Mouse (Mus musculus) retina, postnatal 1 day (tissue): ENCODE measurements around the gene Acot12.

Experiments
- DNase-seq: peaks from one replicate; pipeline ENCODE4 v3.0.0-alpha.2; 2012

Gene Acot12

DNA sequence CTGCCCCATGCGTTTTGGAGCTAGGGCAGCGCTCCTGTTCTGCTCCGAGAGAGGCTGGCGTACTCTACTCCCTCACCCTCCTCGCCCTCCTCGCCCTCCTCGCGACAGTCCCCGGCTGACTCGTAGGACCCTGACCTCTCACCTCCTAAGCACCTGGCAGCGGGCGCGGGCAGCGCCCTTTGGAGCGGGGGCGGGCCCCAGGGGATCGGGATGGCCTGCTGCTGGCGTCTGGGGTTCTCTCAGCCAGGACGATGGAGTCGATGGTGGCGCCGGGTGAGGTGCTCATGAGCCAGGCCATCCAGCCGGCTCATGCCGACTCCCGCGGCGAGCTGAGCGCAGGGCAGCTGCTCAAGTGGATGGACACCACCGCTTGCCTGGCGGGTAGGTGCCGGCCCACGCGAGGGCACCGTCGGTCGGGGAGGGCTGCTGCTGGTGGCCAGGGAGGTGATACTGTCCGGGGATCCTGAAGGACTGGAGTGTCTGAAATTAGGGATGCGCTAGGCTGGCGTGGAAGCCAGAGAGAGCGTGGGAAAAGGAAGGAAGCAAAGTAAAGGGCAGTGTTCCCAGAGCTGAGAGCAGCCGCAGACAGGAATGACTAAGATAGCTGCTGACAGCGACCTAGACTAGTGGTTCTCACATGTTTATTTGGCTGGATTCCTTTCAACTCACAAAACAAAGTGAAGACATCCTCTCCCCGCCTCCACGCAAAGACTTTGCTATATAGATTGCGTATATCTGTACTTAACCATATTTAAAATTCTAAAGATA is at the start of gene Acot12:
TSS of gene Acot12 (plus strand) at position 233 of the 768 bp plus-strand sequence.
- DNase-seq: peak; percentile 69

DNA sequence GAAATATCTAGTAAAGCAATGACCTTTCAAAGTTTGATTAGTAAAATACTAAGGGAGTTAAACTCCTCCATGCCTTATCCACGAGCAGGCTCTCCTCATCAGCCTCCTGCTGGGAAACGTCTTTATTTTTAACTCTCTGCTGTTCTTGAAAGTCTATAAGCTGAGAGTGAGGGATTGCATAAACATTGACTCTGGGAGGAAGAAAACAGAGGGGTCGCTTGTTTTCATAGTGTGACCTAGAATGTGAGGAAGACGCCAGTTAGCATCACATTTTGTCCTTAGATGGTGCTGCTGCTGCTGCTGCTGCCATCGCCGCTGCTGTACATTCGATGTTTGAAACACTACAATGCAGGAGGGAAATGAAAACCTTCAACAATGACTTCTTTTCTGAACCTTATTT is 47.7 kb upstream of the Acot12 start:
- no peak for DNase-seq

DNA sequence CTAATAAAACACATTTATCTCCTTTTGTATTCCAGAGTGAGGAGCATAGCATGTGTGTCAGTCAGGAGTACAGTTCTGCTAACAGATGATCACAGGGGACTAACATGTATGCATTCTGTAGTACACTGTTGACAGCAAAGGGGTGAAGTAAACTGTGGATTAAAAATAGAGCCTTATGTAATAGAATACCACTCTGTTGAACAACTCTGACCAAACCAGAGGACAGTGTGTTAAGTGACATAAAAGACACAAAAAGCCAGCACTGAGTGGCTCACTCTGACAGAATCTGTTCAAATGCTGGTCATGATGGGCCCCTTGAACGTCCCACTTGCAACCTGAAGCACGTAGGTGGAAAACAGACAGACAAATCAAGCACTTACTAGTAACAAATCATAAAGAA is 45.9 kb upstream of the Acot12 start:
- DNase-seq: no peak

DNA sequence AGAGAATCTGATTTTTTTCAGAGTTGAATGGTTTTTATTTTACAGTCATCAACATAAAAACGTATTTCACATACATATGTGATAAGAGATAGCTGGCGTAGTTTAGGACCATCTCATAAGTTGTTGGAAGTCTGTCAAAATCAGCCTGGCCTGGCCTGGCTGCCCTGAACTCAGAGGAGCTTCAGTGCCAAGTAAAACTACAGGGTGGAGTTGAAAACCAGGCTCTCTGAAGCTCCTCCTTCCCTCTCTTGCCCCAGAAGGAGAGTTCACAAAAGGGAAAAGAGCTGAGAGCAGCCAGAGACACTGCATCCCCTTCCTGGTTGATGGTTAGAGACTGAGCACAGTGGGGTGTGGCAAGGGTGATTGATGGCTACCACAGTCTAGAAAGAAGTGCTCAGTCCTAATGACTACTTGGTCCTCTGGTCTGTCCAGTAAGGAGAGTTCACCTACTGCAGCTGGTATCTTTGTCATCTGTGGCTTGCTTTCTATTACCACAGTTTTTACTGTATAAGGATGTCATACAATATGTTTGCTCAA is 45.1 kb upstream of the Acot12 start:
- DNase-seq: no peak

DNA sequence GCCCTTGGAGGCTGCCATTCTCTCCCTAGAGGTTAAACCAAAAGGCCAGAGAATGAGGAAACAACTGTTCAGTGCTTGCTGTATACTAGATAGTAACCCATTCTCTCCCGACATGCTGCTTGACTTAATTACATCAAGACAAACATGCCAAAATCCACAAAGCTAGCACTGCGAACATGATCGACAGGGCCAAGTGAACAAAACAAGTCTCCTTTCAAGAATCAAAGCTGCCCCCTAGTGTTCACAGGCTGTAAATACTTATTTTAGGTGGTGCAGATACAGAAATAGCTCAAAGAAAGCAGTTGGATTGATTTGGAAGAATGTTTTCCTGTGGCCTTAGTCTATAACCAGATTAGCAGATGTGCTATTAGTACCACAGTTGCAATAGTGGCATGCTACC is 44.3 kb upstream of the Acot12 start:
- peak; percentile 75 for DNase-seq

DNA sequence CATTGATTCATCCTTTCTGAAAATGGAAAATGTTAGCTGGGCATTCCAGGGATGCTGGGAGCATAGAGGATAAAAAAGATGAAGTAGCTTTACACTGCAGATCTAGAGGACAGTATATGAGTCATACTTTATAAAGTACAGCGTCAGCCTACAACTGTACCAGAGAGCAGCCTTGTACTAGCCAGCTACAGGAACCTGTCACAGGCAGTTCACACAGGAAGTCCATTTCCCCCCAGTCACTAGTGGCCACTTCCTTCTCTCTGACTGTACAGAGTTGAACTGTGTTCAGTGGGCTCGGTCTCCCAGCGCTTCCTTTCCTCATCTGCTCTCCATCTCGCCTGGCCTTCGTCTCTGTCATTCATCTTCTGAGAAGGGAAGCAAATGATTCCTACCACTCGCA is 39.0 kb upstream of the Acot12 start:
- DNase-seq: no peak

DNA sequence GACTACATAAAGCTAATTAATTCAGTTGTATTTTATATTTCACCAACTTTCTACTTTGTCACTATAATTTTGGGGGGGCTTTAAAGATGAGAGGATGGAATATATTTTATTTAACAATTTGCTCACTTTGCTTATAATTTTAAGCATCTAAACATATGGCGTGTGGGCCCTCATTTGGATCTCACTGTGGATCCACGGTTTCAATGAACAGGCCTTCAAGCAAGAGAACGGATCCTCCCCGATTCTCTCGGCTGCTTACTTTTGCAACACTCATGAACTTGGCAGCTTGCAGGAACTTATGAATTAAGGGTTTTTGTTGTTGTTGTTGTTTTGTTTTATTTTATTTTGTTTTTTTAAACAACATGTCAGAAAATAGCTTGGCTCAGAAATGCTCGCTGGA is 21.8 kb upstream of the Acot12 start:
- DNase-seq: no peak

DNA sequence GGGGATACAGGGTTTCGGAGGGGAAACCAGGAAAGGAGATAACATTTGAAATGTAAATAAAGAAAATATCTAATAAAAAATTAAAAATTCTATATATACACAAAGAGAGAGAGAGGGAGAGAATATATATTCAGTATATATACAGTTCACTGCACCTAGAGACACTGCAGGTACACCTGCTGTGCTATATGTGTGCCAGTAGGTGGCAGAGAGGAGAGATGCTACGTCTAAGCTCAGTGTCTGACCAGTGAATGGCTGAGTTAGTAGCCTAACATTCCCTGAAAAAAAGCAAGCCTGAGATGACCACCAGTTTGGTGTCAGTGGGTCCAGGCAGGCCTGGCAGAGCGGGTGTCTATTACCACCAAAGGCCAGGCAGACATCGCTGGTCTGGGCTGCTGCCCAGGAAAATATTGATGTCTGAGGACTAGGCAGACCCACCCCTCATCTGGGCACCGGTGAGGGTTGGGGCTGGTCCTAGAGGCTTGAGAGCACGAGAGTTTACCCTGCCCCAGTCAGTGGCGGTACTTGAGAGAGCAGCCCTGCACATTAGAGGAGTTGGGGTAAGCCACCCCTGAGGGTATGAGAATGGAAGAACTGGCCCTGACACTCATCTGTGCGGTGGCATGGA is 18.1 kb upstream of the Acot12 start:
- DNase-seq: no peak

DNA sequence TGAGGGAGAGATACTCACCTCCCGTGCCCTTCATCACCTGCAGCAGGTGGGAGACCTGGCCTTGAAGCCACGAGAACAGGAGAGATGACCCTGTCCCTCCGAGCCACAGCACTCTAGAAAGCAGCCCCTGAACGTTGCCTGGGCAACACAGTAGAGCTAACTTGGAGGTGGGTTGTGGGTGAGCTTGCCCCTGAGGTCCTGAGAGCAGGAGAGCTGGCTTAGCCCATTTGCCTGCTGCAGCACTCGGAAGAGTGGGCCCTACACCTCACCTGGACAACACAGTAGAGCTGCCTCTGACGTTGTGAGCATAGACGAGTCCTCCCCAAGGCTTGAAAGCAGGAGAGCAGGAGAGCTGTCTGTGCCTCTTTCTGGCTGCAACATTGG is 17.6 kb upstream of the Acot12 start:
- DNase-seq: no peak

DNA sequence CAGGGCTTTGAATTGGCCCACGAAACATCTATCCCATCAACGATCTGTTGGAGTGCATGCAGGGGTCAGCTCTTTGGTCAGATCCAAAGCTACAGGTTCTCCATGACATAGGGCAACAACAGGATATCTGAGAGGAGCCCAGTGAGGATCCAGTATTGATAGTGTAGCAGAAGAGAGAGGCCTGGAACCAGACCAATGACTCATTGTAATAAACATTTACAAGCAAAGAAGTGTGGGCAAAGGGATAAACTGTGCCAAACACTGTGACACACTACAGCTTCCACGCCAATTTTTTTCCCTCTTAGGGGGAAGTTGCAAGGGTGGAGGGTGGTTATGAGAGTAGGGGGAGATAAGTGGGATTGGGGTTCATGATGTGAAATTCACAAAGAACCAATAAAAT is 17.1 kb upstream of the Acot12 start:
- no peak for DNase-seq

DNA sequence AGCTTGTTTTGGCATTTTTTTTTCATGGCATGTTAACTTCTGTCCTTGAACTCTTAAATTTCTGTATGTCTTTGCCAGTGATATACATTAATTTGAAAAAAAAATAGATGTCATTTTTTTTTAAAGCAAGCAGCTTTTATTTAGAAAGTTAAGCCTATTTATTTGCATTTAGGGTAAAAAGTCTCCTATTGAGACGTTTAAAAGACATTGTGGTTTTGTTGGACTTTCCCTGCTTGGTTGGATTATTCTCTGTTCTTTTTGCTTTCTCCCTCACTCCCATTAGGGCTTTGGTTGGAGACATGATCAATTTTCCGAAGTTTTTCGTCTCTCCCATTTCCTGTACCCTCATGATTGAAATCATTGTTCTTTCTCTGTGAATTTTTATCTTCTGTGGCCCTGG is 16.2 kb upstream of the Acot12 start:
- no peak for DNase-seq

DNA sequence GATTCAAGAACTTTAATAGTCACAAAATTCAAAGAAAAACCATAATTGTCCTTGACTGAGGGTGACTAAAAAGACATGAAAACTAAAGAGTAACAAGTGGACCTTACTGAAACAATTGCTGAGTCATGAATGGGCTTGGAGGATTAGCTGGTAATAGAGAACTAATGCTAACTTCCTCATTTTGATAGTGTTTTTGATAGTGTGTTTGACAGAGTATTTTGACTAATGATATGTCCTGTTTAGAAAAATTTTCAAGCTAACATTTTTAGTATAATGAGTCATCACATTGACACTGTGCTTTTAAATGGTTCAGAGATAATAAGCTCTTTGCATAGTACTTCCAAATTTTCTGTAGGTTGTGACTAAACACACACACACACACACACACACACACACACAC is 13.4 kb upstream of the Acot12 start:
- no peak for DNase-seq

DNA sequence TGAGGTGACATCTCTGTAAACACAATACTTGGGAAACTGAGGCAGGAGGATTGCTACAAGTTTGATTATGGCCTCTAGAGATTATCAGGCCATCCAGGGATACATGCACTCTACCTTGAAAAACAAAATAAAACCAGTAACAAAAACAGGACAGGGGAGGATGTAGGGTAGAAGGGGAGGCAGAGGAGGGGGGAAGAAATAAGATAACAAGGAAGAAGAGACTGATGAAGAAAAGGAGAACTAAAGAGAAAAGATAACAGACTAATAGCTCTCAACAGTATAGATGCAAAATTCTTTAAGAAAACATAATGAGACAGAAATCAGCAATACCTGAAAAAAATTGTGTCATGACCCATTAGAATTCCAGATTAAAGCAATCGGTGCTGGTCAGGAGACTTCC is 4.1 kb upstream of the Acot12 start:
- no peak for DNase-seq

DNA sequence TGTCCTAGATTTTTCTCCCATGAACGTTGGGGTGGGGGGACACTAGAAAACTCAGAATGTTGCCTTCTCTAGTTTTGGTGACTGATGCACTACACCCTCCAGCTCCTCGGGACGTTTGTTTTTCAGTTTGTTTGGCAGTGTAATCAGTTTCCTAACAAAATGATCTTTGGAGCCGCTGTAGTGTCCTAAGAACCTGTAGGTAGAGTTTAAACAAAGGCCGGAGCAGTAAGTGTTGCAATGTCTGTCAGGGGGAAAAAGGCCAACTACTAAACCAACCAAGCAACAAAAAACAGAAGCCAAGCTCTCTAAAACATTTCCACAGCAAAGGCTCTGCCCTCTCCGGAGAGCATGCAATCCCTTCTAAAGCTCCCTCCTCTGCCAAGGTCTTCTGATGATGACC is 461 bp upstream of the Acot12 start:
- DNase-seq: no peak

DNA sequence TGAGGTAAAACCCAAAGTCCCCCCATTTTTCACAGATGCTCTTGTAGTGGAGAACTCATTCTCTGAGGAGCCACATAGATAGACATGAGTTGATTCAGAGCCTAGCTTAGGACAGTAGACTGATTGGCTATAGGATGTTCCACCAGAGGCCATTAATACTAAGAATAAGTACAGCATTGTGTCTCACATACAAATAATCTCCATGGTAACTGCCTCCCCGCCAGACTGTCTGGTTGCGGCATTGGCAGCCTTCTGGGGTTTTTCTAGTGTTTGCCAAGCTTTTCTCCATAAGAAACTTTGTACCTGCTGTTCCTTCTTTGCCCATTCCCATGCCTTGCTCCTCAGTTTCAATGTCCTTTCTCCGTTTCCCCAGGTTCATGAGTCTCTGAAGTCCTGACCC is 1.9 kb downstream of the Acot12 start:
- DNase-seq: no peak

DNA sequence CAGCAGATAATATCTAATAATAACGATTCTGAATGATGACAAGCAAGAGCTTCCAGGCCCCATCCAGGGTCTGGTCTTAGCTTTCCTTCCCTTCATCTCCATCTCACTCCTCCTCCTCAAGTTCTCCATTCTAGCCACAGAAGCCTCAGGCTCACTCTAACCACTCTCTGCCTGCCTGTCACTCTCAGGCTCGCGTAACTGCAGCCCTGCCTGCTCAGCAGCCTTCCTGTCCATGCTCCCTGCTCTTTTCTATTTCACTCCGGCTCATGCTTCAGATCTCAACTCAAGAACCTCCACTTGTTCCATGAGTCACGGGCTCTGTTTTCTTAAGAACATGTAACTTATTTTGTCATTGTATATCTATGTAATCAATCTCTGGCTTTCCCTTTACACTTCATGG is 5.2 kb downstream of the Acot12 start:
- DNase-seq: no peak

DNA sequence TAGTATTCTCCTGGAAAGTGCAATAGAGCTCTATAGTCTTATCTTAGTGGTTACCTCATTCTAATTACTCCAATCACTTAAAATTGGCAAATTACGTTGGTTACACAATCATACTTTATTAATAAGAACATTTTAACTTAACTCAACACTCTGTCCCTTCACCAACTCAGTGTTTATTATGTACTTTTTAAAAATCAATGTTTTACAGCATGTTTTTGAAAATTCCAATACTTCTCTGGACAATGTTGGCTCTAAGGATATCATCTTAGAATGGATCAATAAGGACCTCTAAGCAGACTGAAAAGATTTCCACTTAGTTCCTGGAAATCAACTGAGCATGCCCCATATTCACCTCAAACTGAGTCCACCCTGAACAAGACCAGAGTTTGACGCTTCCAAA is 7.1 kb downstream of the Acot12 start:
- DNase-seq: no peak

DNA sequence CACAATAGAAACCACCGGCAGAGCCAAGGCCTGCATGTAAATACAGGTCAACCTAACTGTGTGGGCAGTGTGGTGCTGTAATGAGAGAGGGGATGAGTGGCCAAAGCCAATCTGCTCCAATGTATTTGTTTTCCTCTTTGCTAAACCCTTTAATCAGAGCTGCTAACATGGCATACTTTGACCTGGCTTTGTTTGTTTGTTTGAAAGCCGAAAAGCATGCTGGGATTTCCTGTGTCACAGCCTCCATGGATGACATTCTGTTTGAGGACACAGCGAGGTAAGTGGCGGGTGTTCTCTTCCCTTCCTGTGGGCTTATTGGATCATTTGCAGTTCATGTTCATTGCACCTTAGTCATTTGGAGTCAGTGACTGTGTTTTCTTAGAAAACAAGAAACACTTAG is 8.7 kb downstream of the Acot12 start:
- DNase-seq: no peak

DNA sequence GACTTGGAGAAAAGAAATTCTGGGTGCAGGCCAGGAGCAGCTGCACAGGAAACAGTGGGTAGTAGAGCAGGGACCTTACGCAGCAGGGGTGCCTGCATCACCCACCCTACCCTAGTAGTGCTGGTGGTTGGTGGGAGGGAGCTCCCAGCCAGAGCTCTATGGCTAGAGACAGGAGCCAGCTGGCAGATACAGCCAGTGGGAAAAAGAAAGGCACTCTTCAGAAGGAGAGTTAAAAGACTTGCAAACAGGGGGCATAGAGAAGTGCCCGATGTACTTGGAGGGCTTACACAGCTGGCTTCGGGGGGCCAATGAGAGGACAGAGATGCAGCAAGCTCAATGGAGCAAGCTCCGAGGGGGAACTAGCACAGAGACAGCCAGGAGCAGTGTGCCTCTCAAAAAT is 12.4 kb downstream of the Acot12 start:
- DNase-seq: no peak

DNA sequence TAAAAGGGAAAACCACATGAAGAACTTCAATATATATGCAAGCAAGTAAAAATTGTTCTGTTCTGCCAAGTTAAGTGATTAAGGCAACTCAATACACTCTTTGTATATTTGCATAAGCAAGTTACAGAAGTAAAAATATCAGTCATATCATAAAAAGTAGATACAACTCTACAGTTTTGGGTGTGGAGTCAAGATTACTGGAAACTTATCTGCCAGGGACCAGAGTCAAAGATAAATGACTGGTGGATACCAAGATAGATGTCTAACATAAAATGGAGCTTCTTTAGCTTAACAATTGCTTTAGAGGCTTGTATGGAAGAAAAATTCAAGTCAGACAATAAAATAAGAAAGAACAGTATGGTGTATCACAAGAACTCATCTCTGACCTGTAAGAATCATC is 13.4 kb downstream of the Acot12 start:
- DNase-seq: no peak

DNA sequence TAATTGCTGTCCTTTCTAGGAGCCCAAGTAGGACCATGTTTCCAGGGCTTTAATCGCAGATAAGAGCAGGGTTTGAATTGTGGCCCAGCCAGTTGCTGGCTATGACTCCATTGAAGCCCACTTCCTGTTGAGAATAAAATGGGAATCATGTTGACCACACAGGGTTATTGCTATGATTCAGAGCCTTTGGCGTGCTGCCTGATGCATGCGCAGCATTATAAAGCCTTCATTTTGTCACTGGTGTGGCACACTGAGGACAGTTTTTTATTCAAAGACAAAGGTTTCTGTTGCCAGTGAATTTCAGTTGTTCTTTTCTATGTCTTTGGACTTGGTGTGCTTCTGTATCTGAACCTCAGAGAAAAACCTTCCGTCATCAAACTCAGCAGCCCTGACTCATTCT is 14.9 kb downstream of the Acot12 start:
- DNase-seq: no peak

DNA sequence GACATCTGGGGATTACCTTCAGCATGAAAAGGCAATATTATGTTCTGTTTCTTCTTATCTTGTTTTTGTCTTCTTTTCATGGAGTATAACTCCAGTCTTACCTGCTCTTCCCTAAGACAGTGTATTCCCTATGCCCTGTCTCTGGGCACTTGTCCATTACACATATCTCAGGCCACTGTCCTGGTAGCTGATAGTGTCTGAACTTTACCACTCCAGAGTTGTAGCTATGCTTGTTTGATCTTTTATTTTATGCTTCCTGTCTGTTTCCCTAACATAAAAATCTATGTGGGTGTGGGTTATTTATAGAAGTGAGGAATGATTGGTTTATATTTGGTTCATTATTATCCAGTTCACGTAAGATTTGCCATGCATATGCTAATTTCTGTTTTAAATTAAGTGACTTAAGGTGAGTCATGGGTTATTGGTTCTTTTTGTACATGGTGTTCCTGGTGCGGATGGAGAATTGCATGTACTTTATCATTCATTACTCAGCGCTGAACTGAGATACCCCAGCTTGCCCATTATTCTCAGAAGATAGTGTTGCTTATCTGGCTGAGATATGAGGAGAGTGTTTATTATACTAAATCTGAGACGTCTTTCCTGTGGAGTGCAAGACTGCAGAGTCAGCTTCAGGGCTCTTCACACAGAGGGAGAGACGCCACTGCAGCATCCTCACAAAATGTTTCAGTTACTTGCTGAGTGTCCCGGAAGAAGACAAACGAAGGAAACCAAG is 17.2 kb downstream of the Acot12 start:
- no peak for DNase-seq

DNA sequence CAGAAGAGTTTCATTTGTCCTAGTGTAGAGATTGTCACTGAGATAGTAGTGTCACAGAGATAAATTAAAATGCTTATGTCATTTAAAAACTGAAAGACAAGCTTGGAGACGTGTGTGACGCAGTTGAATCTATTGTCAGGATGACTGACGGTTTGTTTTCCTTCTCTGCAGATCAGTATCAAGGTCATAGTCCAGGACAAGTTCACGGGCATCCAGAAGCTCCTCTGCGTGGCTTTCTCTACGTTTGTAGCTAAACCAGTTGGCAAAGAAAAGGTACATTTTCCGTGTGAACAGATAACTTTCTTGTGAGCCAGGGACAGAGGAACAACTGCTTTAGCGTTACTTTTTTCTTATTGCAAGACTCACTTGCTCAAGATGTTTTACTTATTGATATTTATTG is 18.5 kb downstream of the Acot12 start:
- no peak for DNase-seq
